Mouse (Mus musculus) cerebellum, postnatal 36 days (tissue): ENCODE results near the gene Csnk1d.

ENCODE experiments used
- DNase-seq, 2 experiments: peaks; one replicate each; pipeline ENCODE4 v3.0.0; 2021 to 2022; ENCODE audit warnings: mixed read lengths in 2 of 2

Csnk1d gene

GRCm38 (mm10) chr11:120990951-120991526 is at the start of gene Csnk1d:
TSS of gene Csnk1d (minus strand) at chr11:120991330.
- DNase-seq, result peak; percentile 100

- no peak for DNase-seq
Measured at GRCm38 (mm10) chr11:121039302-121039701, 48.2 kb upstream of the Csnk1d start, which contains the start of gene Cd7. TSS of gene Cd7 (minus strand) at chr11:121039418.

- no peak for DNase-seq
Measured at GRCm38 (mm10) chr11:121038366-121039240, 47.5 kb upstream of the Csnk1d start.

GRCm38 (mm10) chr11:121033118-121033517 is 42.0 kb upstream of the Csnk1d start:
- DNase-seq, result no peak

- DNase-seq, result no peak
Measured at GRCm38 (mm10) chr11:121027259-121027658, 36.1 kb upstream of the Csnk1d start.

- DNase-seq, result no peak
Measured at GRCm38 (mm10) chr11:121024163-121024562, 33.0 kb upstream of the Csnk1d start.

GRCm38 (mm10) chr11:121019501-121019900 is 28.4 kb upstream of the Csnk1d start:
- no peak for DNase-seq

GRCm38 (mm10) chr11:121017703-121018102 is 26.6 kb upstream of the Csnk1d start:
- peak; percentile 52 to 56 for DNase-seq

GRCm38 (mm10) chr11:121015472-121015871 is 24.3 kb upstream of the Csnk1d start:
- DNase-seq, result no peak

GRCm38 (mm10) chr11:121014896-121015300 is 23.8 kb upstream of the Csnk1d start:
- DNase-seq, result peak; percentile 72 to 75

GRCm38 (mm10) chr11:121013656-121014055 is 22.5 kb upstream of the Csnk1d start:
- no peak for DNase-seq

GRCm38 (mm10) chr11:121010044-121010755 is 19.1 kb upstream of the Csnk1d start:
- no peak for DNase-seq

GRCm38 (mm10) chr11:121006184-121006583 is 15.1 kb upstream of the Csnk1d start:
- DNase-seq, result no peak

GRCm38 (mm10) chr11:121004281-121004680 is 13.2 kb upstream of the Csnk1d start:
- DNase-seq, result no peak

GRCm38 (mm10) chr11:121001966-121002365 is 10.8 kb upstream of the Csnk1d start:
- DNase-seq, result no peak

GRCm38 (mm10) chr11:120994741-120995140 is 3.6 kb upstream of the Csnk1d start:
- no peak for DNase-seq

GRCm38 (mm10) chr11:120993586-120993985 is 2.5 kb upstream of the Csnk1d start:
- no peak for DNase-seq

GRCm38 (mm10) chr11:120993080-120993479 is 1.9 kb upstream of the Csnk1d start:
- DNase-seq, result no peak

- DNase-seq, result no peak
Measured at GRCm38 (mm10) chr11:120991791-120992190, 661 bp upstream of the Csnk1d start.

GRCm38 (mm10) chr11:120990126-120990781 is 876 bp downstream of the Csnk1d start:
- peak; percentile 27 to 37 for DNase-seq

GRCm38 (mm10) chr11:120989523-120989922 is 1.6 kb downstream of the Csnk1d start:
- no peak for DNase-seq

GRCm38 (mm10) chr11:120988410-120988809 is 2.7 kb downstream of the Csnk1d start:
- no peak for DNase-seq

- no peak for DNase-seq
Measured at GRCm38 (mm10) chr11:120987608-120988007, 3.5 kb downstream of the Csnk1d start.
